Mouse (Mus musculus) common myeloid progenitor, adult 5-6 weeks (primary cell): ENCODE measurements around the gene Jam3. TPM values are rescaled to one million over a fixed set of nuclear protein-coding genes. Genes with fewer than 3 reads are reported as not detected.

ENCODE experiments used
- ATAC-seq: replicated peaks from 2 replicates; pipeline ENCODE4 v1.8.0; 2016; ENCODE audit warnings: low read depth, mild to moderate bottlenecking, moderate TSS enrichment, inconsistent platforms; ENCODE audit not compliant: poor library complexity, severe bottlenecking
- total RNA-seq: library from RNA; stranded (forward); fragments of 200-1000, 187-1606 nt; gene quantifications from 2 replicates; pipeline ENCODE4 v1.2.3, GENCODE M21; 2017

Jam3 gene
- total RNA-seq, 1 experiment from 2014 or later = 0.14 TPM

DNA sequence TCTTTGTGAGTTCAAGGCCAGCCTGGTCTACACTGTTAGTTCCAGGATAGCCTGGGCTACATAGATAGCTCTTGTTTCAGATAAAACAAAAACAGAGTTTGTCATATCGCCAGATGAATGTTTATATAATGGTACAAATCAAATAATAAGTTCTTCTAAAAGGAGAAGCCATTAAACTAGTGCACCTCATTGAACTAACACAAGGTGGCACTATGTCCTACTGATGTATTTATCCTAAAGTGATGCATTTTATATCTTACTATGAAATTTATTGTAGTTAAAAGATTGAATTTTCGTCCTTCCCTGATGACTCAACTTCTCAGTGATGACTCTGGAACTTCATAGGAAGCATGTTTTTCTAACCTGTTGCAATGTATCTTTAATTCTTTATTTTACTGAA lies 105.7 kb downstream of the Jam3 start:
- no peak for ATAC-seq

Other genes starting within 250 kb of the Jam3 start
- gene Gm1110, start 232.3 kb downstream of the Jam3 start, total RNA-seq = not detected in 2 replicates
- 9.4 and 9.8 TPM in 2 replicates for gene Acad8, start 155.9 kb downstream of the Jam3 start, total RNA-seq
- 63.2 and 110 TPM in 2 replicates for gene Thyn1, start 155.7 kb downstream of the Jam3 start, total RNA-seq
- gene Vps26b, start 125.4 kb downstream of the Jam3 start, total RNA-seq = 29.3 and 37.8 TPM in 2 replicates
- gene Ncapd3, start 125.2 kb downstream of the Jam3 start, total RNA-seq = 52.3 and 64.8 TPM in 2 replicates
- 0.18 and 0.63 TPM in 2 replicates for gene Igsf9b, start 143.8 kb upstream of the Jam3 start, total RNA-seq
- gene Spata19, start 241.4 kb upstream of the Jam3 start, total RNA-seq = not detected in 2 replicates